Mouse (Mus musculus) c-Kit-negative CD71-positive TER-119-positive erythroid progenitor cells, embryonic 14.5 days (primary cell): Measurements from ENCODE around the gene Timm29.
A peak's percentile ranks its signal among the peaks of the same experiment; 100 is the strongest.

Source experiments
- DNase-seq: peaks from one replicate; pipeline ENCODE4 v3.0.0-alpha.2; 2013; ENCODE audit warnings: low read depth, low spot score

The Timm29 gene

DNA sequence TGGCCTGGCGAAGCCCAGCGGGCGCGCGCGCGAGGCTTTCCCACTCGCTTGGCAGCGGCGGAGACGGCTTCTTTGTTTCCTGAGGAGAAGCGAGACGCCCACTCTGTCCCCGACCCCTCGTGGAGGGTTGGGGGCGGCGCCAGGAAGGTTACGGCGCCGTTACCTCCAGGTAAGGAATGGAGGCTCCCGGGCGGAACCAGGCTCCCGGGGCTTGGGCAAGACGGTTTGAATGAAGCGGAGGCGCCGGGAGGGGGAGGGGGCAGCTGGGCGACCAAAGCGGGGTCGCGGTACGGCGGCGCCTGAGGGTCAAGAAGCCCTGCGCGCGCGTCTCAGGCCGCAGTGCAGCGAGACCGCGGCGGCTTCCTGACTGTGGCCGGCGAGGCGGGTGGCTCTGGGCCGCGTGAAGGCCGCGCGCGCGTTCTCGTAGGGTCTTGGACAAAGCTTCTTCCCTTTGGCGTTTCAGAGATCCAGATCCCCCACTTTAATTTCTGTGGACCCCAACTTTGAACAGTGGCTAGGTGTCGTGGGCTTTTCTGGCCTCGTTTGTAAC is 23.8 kb downstream of the Timm29 start:
- DNase-seq, result peak; percentile 41

DNA sequence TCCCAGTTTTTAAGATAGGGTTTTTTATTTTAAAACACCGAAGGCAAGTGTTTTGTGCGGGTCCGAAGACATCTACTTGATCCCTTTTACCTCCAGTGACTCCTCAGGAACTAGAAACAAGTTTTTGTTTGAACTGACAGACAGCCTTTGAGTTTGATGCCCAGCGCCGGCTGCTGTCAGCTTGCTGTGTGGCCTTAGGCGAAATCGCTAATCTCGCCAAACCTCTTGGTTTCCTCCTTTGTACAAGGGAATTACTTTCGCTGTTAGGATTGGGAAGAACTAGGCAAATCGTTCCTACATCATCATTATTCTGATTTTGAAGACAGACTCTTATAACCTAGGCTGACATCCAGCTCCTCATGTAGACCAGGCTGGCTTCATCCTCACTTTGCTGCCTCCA is 24.5 kb downstream of the Timm29 start:
- DNase-seq, result peak; percentile 27

DNA sequence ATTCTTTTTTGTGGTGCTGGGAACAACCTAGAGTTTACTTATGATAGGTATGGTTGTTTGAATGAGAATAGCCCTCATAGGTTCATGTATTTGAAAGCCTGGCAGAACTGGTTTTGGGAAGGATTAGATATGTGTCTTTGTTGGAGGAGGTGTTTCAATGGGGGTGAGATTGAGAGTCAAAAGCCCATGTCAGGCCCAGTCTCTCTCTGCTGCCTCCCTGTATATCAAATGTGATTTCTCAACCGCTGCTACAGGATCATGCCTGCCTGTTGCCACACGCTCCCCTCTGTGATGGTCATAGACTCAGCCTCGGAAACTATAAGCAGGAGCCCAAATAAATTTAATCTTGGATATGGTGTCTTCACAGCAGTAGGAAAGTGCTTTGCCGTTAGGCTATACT is 27.7 kb downstream of the Timm29 start:
- DNase-seq, result no peak

DNA sequence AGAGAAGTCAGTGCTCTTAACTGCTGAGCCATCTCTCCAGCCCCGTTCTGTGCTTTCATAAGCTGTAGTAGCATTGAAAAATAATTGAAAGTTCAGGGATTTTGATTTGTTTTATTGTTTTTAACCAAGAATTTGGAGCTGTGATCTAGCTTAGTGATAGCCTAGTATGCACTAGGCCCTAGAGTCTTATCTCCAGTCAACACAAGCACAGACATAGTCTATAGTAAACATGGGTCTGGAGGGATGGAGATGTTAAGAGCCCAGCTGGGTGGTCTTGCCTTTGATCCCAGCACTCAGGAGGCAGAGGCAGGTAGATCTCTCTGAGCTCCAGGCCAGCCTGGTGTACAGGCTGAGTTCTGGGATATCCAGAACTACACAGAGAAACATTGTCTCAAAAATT is 30.2 kb downstream of the Timm29 start:
- no peak for DNase-seq

DNA sequence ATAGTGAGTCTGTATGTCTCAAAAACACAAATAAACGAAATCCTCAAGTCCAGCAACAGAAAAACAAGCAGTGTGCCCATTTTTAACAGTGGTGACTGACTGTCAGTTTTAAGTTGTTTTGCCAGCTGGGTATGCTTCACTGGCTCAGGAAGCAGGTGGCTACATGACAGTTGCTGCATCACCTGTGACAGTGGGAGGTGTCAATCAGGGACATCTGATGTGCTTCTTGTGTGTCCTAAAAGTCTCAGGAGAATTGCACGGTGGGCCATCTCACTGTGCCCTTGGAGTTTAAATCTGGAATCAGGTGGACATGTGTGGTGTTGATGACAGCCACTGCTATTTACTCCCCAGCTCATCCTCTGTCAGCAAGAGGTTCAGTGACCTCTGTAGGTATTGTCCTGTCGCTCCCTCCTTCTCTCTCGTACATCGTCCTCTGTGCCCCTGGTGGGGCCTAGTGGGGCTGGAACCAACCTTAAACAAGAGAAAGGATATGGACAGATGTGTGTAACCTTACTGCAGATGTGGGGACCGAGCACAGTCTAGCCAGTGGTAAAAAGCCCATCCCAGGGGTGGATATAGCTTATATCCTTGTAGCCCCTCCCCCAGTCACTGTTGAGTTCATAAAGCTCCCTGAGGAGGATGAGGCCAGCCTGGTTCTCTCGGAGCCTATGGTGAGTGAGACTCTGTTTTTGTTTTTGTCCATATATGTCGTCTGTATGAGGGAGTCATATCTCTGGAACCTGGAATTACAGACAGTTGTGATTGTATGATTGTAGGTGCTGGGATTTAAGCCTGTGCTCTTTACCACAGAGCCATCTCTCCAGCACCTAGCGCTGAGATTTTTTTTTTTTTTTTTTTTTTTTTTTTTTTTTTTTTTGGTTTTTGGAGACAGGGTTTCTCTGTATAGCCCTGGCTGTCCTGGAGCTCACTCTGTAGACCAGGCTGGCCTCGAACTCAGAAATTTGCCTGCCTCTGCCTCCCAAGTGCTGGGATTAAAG is 33.1 kb downstream of the Timm29 start:
- DNase-seq, result no peak

DNA sequence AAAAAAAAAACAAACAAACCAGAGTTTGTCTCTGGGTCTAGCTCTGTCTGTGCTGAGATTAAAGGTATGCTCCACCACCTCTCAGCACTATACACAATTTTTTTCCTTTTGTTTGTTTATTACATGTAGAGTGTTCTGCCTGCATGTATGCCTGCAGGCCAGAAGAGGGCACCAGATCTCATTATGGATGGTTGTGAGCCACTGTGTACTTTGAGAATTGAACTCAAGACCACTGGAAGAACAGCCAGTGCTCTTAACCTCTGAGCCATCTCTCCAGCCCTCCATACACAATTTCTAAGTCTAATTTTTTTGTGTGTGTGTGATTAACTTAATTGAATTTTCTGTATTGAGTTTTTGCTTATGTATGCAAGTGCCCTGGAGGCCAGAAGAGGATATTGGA is 34.0 kb downstream of the Timm29 start:
- no peak for DNase-seq

DNA sequence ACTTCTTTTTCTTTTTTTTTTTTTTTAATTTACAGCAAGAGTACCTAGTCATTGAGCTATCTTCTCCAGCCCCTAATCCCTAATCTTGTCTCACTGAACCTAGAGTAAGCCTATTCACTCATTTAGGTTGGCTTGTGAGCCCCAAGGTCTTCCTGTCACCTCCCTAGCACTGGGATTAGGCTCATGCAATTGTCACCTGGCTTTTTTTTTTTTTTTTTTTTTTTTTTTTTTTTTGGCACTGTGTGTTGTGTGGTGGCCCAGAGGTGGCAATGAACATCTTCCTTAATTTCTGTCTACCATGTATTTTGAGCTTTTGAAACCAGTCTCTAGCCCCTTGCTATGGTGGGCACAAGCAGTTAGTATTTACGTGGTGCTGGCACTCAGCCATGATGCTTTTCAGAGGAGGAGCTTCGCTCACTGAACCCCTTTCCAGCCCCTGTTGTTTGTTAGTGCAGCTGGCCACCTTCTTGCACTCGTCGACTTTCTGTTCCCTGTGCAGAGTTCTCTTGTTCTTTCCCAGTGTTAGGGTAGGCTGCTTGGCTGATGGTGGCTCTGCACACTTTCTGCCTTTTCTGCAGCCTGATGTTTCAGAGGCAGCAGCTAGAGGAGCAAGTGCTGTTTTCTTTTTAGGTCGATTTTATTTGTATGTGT is 34.7 kb downstream of the Timm29 start:
- DNase-seq, result no peak

DNA sequence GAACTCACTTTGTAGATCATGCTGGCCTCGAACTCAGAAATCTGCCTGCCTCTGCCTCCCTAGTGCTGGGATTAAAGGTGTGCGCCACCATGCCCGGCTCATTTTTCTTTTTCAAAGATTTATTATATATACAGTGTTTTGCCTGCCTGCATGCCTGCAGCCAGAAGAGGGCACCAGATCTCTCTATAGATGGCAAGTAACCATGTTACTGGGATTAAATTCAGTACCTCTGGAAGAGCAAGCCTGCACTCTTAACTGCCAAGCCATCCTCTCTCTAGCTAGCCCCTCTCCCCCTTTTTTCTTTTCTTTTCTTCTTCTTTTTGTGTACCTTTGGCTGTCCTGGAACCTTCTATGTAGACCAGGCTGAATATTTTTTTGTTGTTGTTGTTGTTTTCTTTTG is 38.2 kb downstream of the Timm29 start:
- DNase-seq, result peak; percentile 20

DNA sequence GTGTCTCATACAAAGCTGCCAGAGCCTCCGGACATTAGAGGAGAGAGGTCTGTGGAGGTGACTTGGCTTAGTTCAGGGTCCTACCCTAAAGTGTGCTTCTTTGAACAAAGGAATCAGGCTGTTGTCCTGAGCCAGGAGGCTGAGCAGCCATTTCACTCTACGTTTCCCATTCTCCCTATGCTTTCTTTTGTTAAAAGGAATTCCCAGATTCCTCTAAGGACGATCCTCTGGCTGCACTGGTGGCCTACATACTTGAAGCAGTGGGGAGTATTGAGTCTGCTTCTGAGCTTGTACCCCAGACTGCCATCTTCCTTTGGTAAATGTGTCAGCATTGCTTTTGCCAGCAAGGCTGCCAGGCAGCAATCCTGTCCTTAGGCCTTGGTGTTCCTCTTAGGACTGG is 40.6 kb downstream of the Timm29 start:
- no peak for DNase-seq

DNA sequence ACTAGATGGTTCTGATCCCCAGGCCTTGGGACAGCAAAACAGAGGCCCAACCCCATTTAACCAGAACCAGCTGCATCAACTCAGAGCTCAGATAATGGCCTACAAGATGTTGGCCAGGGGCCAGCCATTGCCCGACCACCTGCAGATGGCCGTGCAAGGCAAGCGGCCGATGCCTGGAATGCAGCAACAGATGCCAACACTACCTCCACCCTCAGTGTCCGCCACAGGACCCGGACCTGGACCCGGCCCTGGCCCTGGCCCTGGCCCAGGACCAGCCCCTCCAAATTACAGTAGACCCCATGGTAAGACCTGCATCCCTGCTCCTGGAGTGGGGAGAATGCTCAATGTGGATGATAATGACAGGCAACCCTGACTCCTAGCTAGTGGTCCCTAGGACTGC is 43.1 kb downstream of the Timm29 start:
- DNase-seq, result no peak

DNA sequence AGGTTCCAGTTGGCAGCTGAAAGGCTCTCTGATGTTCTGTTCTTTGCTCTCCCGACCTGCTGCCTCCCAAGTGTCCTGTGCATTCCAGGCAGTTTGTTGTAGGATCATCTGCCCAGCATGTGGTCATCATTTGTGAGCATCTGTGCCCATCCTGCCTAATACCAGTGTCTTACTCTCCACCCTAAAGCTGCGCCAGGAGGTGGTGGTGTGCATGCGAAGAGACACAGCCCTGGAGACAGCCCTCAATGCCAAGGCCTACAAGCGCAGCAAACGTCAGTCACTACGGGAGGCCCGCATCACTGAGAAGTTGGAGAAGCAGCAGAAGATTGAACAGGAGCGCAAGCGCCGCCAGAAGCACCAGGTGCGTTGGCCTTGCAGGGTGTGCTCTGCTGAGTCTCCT is 46.5 kb downstream of the Timm29 start:
- no peak for DNase-seq
